Mouse (Mus musculus): ENCODE data around the gene Atg16l2.

GRCm38 (mm10) chr7:101292696-101293095 lies 9.4 kb downstream of the Atg16l2 start:
- TF ChIP-seq CTCF (IDR thresholded peaks at IDR 0.05; ENCODE audit: low read depth): no peak
- TF ChIP-seq EP300 (IDR thresholded peaks at IDR 0.05; ENCODE audit: low read depth): no peak

Data from liver, postnatal 0 days (tissue).